Mouse (Mus musculus) small intestine, adult 2 months (tissue): ENCODE results near the gene Akp3.

Source experiments
- CTCF ChIP-seq: fragments of 200-500 bp; IDR thresholded peaks from 2 replicates; pipeline ENCODE4 v1.5.1; 2012; ENCODE audit warnings: low read depth, mild to moderate bottlenecking, control low read depth, inconsistent platforms, low read length, moderate library complexity, mixed read lengths; ENCODE audit not compliant: insufficient replicate concordance, insufficient read length; ENCODE audit errors: extremely low read depth
- POLR2A ChIP-seq: fragments of 200-500 bp; IDR thresholded peaks from 2 replicates; pipeline ENCODE4 v1.6.1; 2012; ENCODE audit warnings: low read depth, mild to moderate bottlenecking, control low read depth, inconsistent platforms, low read length, moderate library complexity

DNA sequence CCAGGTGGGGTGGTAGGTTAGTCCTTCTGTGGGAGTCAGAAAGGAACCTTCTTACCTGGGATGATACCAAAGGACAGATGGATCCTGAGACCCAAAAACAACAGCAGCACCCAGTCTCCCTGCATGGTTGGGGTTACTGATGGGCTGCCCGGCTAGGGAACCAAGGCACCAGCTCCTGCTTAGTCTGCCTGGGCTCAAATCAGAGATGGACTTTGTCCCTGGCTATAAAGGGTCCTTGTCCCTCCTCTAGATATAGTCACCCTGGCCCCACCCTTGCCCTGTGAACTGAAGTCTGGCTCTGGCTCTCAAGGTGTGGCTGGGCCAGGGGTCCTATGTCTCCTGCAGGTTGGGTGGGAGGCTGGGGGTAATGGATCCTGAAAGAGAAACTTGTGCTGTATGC is 23.4 kb upstream of the Akp3 start, which contains the start of gene Alpi:
- TF ChIP-seq POLR2A (peak; percentile 82), CTCF (no peak)
